Mouse (Mus musculus) bone marrow, adult 2 months (tissue): ENCODE measurements around the gene Sppl3.

Experiments used
- CTCF ChIP-seq: fragments of 200-500 bp; IDR thresholded peaks from 2 replicates; pipeline ENCODE4 v1.5.1; 2011; ENCODE audit warnings: low read length, control low read depth; ENCODE audit not compliant: control insufficient read depth, insufficient read depth
- POLR2A ChIP-seq: fragments of 200-500 bp; IDR thresholded peaks from 2 replicates; pipeline ENCODE4 v1.6.1; 2011; ENCODE audit warnings: low read depth, mild to moderate bottlenecking, control low read depth, low read length, borderline replicate concordance; ENCODE audit not compliant: control insufficient read depth

- TF ChIP-seq CTCF (no peak), POLR2A (no peak)
Measured at GRCm38 (mm10) chr5:115100473-115100872, 89.5 kb downstream of the Sppl3 start.
